Mouse (Mus musculus) midbrain, embryonic 10.5 days (tissue): ENCODE measurements around the gene Rab3d. TPM values are rescaled to one million over a fixed set of nuclear protein-coding genes. Genes with fewer than 3 reads are reported as not detected.
A peak's percentile ranks its signal among the peaks of the same experiment; 100 is the strongest.

Source experiments
- DNase-seq: peaks from one replicate; pipeline ENCODE4 v3.0.0-alpha.2; 2017; ENCODE audit warnings: low spot score
- H3K27ac ChIP-seq: fragments of 300-500 bp; sonication (generic); replicated peaks from 2 replicates; pipeline ENCODE4 v1.5.1; 2016; ENCODE audit warnings: mild to moderate bottlenecking
- H3K27me3 ChIP-seq: fragments of 300-500 bp; sonication (generic); 2 replicates; pipeline ENCODE4 v1.6.1; 2016; ENCODE audit warnings: low read depth, mild to moderate bottlenecking; ENCODE audit not compliant: poor library complexity, severe bottlenecking
- H3K36me3 ChIP-seq: fragments of 300-500 bp; sonication (generic); 2 replicates; pipeline ENCODE4 v1.6.1; 2016; ENCODE audit warnings: mild to moderate bottlenecking, moderate library complexity
- H3K4me1 ChIP-seq: fragments of 300-500 bp; sonication (generic); 2 replicates; pipeline ENCODE4 v1.6.1; 2016
- H3K4me3 ChIP-seq: fragments of 300-500 bp; sonication (generic); 2 replicates; pipeline ENCODE4 v1.5.1; 2016; ENCODE audit warnings: mild to moderate bottlenecking, moderate library complexity
- H3K9me3 ChIP-seq: fragments of 300-500 bp; sonication (generic); replicated peaks from 2 replicates; pipeline ENCODE4 v1.6.1; 2016; ENCODE audit warnings: mild to moderate bottlenecking
- WGBS: fragments of 180-500 bp; shearing (Covaris S2); methylation state at CpG from one replicate; pipeline ENCODE4 v1.1.7; 2016; 5-methylcytosine and 5-hydroxymethylcytosine counted together
- polyA plus RNA-seq: library from polyadenylated mRNA; unstranded; fragments of >200 nt; fragmentation: Nextera tagmentation; extraction: Ambion mirVana; gene quantifications from 2 replicates; pipeline ENCODE4 v1.2.1, GENCODE M21; 2016

Rab3d gene
- polyA plus RNA-seq, result 8.3 and 9.7 TPM in 2 replicates

DNA sequence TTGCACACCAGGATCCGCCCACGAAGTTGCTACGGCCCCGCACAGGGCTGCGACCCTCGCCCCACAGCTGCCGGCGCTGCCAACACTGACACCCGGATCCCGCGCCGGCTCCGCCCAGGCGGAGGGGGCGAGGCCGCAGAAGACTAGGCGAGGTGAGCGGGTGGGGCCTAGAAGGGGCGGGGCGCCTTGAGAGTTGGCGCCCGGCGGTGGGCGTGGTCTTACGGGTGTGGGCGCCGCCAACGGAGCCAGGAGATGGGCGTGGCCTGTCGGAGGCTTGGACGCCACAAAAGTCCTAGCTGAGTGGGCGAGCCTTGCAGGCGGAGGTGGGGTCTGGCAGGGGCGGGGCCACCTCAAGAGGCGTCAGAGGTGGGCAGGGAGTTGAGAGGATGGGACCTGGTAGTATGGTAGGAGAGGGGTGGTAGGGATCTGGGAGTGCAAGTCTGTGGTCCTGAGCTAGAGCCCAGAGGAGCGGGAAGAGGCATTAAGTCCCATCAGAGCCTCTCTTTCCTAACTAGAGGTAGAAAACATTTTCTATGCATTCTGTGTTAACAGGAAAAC lies at the start of gene Rab3d:
Gene Rab3d, minus strand, starts transcription at position 158 of the 558 bp plus-strand sequence.
- DNase-seq, result peak; percentile 97
- H3K36me3 ChIP-seq, result no peaks in the 10 kb centered on the region
- peaks cover 38% of the 10 kb centered on the region for H3K27me3 ChIP-seq
- H3K4me1 ChIP-seq, result peaks cover 15% of the 10 kb centered on the region
- no peaks in the 10 kb centered on the region for H3K9me3 ChIP-seq
- H3K4me3 ChIP-seq, result peak within 1 kb of the TSS; percentile 65
- under 1% methylated on average over 36 of the region's 36 CpGs for WGBS
- peak within 1 kb of the TSS; percentile 81 for H3K27ac ChIP-seq

GRCm38 (mm10) chr9:21963417-21963816 lies 45.4 kb upstream of the Rab3d start, which contains the start of gene Epor:
Gene Epor, minus strand, starts transcription at chr9:21963506.
- DNase-seq, result peak; percentile 62
- Histone ChIP-seq H3K9me3 (no peaks in the 10 kb centered on the region), H3K4me1 (peaks cover 37% of the 10 kb centered on the region), H3K27me3 (peaks cover 60% of the 10 kb centered on the region), H3K27ac (peak within 1 kb of the TSS; percentile 19; the same call in 1 of the 2 replicates), H3K4me3 (peak within 1 kb of the TSS; percentile 57), H3K36me3 (peaks cover 2% of the 10 kb centered on the region)
- WGBS, result 22% methylated on average over 8 of the region's 8 CpGs

DNA sequence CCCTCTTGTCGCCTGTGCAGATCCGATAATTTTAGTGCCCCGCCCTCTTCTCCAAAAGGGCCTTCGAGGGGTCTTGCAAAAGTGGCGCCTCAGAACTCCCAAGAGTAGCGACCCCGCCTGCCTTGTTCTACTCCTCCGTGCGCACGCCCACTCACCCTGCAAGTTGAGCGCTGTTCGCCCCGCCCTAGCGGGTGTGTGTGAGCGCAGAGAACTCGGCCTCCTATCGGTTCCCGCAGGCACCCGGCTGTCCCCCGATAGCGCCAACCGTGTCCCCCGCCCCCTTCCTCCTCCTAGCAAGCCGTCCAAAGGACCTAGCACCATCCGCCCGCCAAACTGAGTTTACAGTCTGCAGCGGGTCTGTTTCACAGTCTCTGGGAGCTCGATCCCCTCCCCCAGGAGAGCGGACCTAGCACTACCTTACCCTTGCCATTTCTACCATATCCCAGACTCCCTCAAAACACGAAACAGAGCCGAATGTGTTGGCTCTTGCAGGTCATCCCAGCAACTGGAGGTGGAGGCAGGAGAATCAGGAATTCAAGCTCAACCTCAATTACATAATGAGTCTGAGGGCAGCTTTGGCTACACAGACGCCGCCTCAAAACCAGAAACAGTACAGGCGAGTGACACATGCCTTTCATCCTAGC lies 44.5 kb upstream of the Rab3d start:
- Histone ChIP-seq H3K4me1 (peaks cover 37% of the 10 kb centered on the region), H3K4me3 (peak overlapping the region; percentile 57), H3K36me3 (peaks cover 9% of the 10 kb centered on the region), H3K27ac (peak overlapping the region; percentile 19; the same call in 1 of the 2 replicates), H3K27me3 (peaks cover 63% of the 10 kb centered on the region), H3K9me3 (no peaks in the 10 kb centered on the region)
- WGBS, result 3% methylated on average over 34 of the region's 34 CpGs
- peak; percentile 79 for DNase-seq

GRCm38 (mm10) chr9:21962010-21962409 lies 44.0 kb upstream of the Rab3d start:
- no peaks in the 10 kb centered on the region for H3K9me3 ChIP-seq
- peaks cover 63% of the 10 kb centered on the region for H3K27me3 ChIP-seq
- peak overlapping the region; percentile 19; the same call in 1 of the 2 replicates for H3K27ac ChIP-seq
- peaks cover 37% of the 10 kb centered on the region for H3K4me1 ChIP-seq
- H3K4me3 ChIP-seq, result peak overlapping the region; percentile 57
- WGBS, result 1% methylated on average over 15 of the region's 15 CpGs
- no peak for DNase-seq
- H3K36me3 ChIP-seq, result peaks cover 12% of the 10 kb centered on the region

GRCm38 (mm10) chr9:21961366-21961980 lies 43.5 kb upstream of the Rab3d start:
- Histone ChIP-seq H3K9me3 (no peaks in the 10 kb centered on the region), H3K36me3 (peaks cover 12% of the 10 kb centered on the region), H3K4me1 (peaks cover 41% of the 10 kb centered on the region), H3K27ac (no peak overlapping the region), H3K27me3 (peaks cover 63% of the 10 kb centered on the region), H3K4me3 (peak overlapping the region; percentile 57)
- DNase-seq, result no peak
- WGBS, result 1% methylated on average over 35 of the region's 35 CpGs

DNA sequence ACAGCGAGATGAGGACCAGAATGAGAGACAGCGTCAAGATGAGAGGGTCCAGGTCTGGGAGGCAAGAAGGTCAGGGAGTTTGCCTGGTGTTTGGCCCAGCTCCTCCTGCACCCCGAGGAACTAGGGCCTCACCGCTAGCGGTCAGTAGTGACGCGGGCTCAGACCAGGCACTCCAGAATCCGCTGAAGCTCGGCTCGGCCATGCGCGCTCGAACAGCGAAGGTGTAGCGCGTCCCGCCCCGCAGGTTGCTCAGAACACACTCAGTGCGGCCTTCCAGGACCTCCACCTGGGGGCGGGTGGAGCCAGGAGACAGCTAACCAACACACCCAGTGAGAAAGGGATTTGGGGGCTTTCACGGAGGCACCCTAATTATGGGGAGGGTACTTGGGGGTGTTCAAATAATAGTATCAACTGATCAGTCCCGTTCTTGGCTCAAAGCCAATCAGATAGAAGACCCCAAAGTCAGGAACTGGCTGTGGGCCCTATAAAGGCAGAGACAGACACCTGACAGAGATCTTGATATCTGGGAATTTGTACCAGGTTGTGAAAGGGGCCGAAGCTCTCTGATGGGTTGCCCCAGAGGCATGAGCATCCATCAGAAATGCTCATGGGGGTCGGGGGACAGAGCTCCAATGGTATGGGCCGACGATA lies 42.7 kb upstream of the Rab3d start:
- Histone ChIP-seq H3K4me3 (peak overlapping the region; percentile 57), H3K27me3 (peaks cover 63% of the 10 kb centered on the region), H3K27ac (0 out of 2 replicates have a peak overlapping the region, but pooled peaks have one; percentile 35), H3K4me1 (peaks cover 44% of the 10 kb centered on the region), H3K36me3 (peaks cover 12% of the 10 kb centered on the region), H3K9me3 (no peaks in the 10 kb centered on the region)
- peak; percentile 44 for DNase-seq
- 9% methylated on average over 26 of the region's 26 CpGs for WGBS

- WGBS, result 55% methylated on average over 9 of the region's 9 CpGs
- Histone ChIP-seq H3K9me3 (no peaks in the 10 kb centered on the region), H3K36me3 (peaks cover 12% of the 10 kb centered on the region), H3K27me3 (peaks cover 63% of the 10 kb centered on the region), H3K4me3 (peak overlapping the region; percentile 57), H3K4me1 (peaks cover 44% of the 10 kb centered on the region), H3K27ac (no peak overlapping the region)
- no peak for DNase-seq
These were observed 42.1 kb upstream of the Rab3d start for GRCm38 (mm10) chr9:21960135-21960534.

- H3K4me3 ChIP-seq, result no peak overlapping the region
- DNase-seq, result no peak
- 89% methylated on average over 7 of the region's 7 CpGs for WGBS
These were observed 41.3 kb upstream of the Rab3d start for GRCm38 (mm10) chr9:21959244-21959643.

DNA sequence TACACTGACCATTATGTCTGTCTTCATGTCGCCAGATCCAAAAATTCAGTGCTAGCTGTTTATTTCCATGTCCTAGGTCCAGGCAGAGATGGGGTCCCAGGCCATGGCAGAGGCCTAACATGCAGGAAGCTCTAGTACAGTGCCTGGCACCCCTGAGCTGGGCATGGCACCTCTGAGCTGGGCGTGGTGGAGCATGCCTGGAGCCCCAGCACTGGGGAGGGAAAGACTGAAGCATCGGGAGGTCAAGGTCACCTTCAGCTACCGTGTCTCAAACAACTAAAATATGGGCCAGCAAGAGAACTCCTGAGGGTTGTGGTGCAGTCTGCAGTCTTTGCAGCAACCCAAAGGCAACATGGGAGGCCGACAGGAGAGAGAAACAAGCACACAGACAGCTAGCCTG lies 40.4 kb upstream of the Rab3d start:
- Histone ChIP-seq H3K27ac (no peak overlapping the region), H3K9me3 (no peaks in the 10 kb centered on the region), H3K27me3 (peaks cover 53% of the 10 kb centered on the region), H3K36me3 (peaks cover 12% of the 10 kb centered on the region), H3K4me3 (no peak overlapping the region), H3K4me1 (peaks cover 52% of the 10 kb centered on the region)
- no peak for DNase-seq
- whole genome bisulfite sequencing, result 92% methylated on average over 5 of the region's 5 CpGs

More at GRCm38 (mm10) chr9:21959244-21959643, 41.3 kb upstream of the Rab3d start:
- H3K36me3 ChIP-seq, result peaks cover 12% of the 10 kb centered on the region
- H3K4me1 ChIP-seq, result peaks cover 49% of the 10 kb centered on the region
- no peak overlapping the region for H3K27ac ChIP-seq
- peaks cover 62% of the 10 kb centered on the region for H3K27me3 ChIP-seq
- H3K9me3 ChIP-seq, result no peaks in the 10 kb centered on the region

GRCm38 (mm10) chr9:21955570-21956281 lies 37.7 kb upstream of the Rab3d start, which contains the start of gene Swsap1:
Gene Swsap1, plus strand, starts transcription at chr9:21955755.
- peak within 1 kb of the TSS; percentile 96 for H3K27ac ChIP-seq
- WGBS, result under 1% methylated on average over 54 of the region's 54 CpGs
- no peaks in the 10 kb centered on the region for H3K9me3 ChIP-seq

GRCm38 (mm10) chr9:21955225-21955569 lies 37.2 kb upstream of the Rab3d start:
- DNase-seq, result no peak
- Histone ChIP-seq H3K27me3 (peaks cover 22% of the 10 kb centered on the region), H3K27ac (peak overlapping the region; percentile 96), H3K36me3 (peaks cover 12% of the 10 kb centered on the region), H3K4me1 (peaks cover 26% of the 10 kb centered on the region), H3K9me3 (no peaks in the 10 kb centered on the region), H3K4me3 (peak overlapping the region; percentile 78)
- WGBS, result 3% methylated on average over 18 of the region's 18 CpGs

More at GRCm38 (mm10) chr9:21955570-21956281, 37.7 kb upstream of the Rab3d start, which contains the start of gene Swsap1:
- H3K36me3 ChIP-seq, result peaks cover 12% of the 10 kb centered on the region
- H3K4me1 ChIP-seq, result peaks cover 32% of the 10 kb centered on the region
- peak; percentile 98 for DNase-seq
- H3K4me3 ChIP-seq, result peak within 1 kb of the TSS; percentile 78
- H3K27me3 ChIP-seq, result peaks cover 27% of the 10 kb centered on the region

DNA sequence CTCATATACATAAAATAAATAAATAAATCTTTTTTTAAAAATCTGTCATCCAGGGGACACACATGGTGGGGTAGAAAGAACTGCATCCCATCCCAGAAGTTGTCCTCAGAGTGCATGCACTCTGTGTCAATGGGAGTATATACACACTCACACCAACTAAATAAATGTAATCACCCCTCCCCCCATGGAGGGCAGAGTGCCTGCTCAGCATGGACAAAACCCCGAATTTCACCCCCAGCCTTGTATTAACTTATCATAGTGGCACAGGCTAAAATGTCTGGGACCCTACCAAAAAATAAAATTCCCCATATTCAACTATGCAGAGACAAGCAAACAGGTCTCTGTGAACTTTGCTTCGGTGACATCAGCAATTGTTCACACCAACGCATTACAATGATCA lies 36.6 kb upstream of the Rab3d start:
- H3K9me3 ChIP-seq, result no peaks in the 10 kb centered on the region
- H3K27me3 ChIP-seq, result peaks cover 16% of the 10 kb centered on the region
- no peak overlapping the region for H3K27ac ChIP-seq
- peaks cover 12% of the 10 kb centered on the region for H3K36me3 ChIP-seq
- 81% methylated on average over 3 of the region's 3 CpGs for WGBS
- peak overlapping the region; percentile 78 for H3K4me3 ChIP-seq
- DNase-seq, result no peak
- peaks cover 26% of the 10 kb centered on the region for H3K4me1 ChIP-seq
